Mouse (Mus musculus): ENCODE data around the gene Il1rap. TPM values are rescaled to one million over a fixed set of nuclear protein-coding genes. Genes with fewer than 3 reads are reported as not detected.

Gene Il1rap
- total RNA-seq, 2 experiments from 2014 or later: 6.8 to 7.0 TPM

- no peak for DNase-seq (ENCODE audit: low spot score in 2 of 2)
Observed at GRCm38 (mm10) chr16:26723952-26724747, 142.6 kb downstream of the Il1rap start.

GRCm38 (mm10) chr16:26728139-26728538 lies 146.6 kb downstream of the Il1rap start:
- no peak for DNase-seq (ENCODE audit: low spot score in 2 of 2)

GRCm38 (mm10) chr16:26730941-26731340 lies 149.4 kb downstream of the Il1rap start:
- no peak for DNase-seq (ENCODE audit: low spot score in 2 of 2)

GRCm38 (mm10) chr16:26732566-26732965 lies 151.1 kb downstream of the Il1rap start:
- no peak for DNase-seq (ENCODE audit: low spot score in 2 of 2)

GRCm38 (mm10) chr16:26755381-26756155 lies 174.1 kb downstream of the Il1rap start:
- no peak for DNase-seq (ENCODE audit: low spot score in 2 of 2)

GRCm38 (mm10) chr16:26775976-26776375 lies 194.5 kb downstream of the Il1rap start:
- DNase-seq (ENCODE audit: low spot score in 2 of 2): no peak

- DNase-seq (ENCODE audit: low spot score in 2 of 2): no peak
Observed at GRCm38 (mm10) chr16:26777132-26777531, 195.6 kb downstream of the Il1rap start.

Other genes starting within 250 kb of the Il1rap start
- gene Cldn1, start 209.9 kb upstream of the Il1rap start, total RNA-seq (2021): 1 to 10 TPM; 7.7 to 8.0 TPM
- gene Cldn16, start 118.6 kb upstream of the Il1rap start, total RNA-seq (2021): not detected
- not detected for gene Tmem207, start 54.9 kb upstream of the Il1rap start, total RNA-seq (2021)